Mouse (Mus musculus): Measurements from ENCODE around the gene Elovl6. TPM values are rescaled to one million over a fixed set of nuclear protein-coding genes. Genes with fewer than 3 reads are reported as not detected.

Elovl6 gene
- polyA plus RNA-seq, 1 experiment = 27.1 TPM

GRCm38 (mm10) chr3:129640211-129641000, 108.3 kb downstream of the Elovl6 start:
- Histone ChIP-seq H3K4me1 (ENCODE audit: control insufficient read depth, insufficient read depth, low read length) (peaks cover 16% of the 10 kb centered on the region), H3K4me3 (ENCODE audit: insufficient read depth, low read length) (no peak overlapping the region), H3K27ac (ENCODE audit: insufficient read depth, low read length) (peak overlapping the region; percentile 79; the same call in 1 of the 2 replicates)
- TF ChIP-seq CTCF (IDR thresholded peaks at IDR 0.05; ENCODE audit: extremely low read depth, insufficient read depth, low read length) (no peak), POLR2A (IDR thresholded peaks at IDR 0.05; ENCODE audit: extremely low read depth, insufficient read depth, low read length) (no peak)

DNA sequence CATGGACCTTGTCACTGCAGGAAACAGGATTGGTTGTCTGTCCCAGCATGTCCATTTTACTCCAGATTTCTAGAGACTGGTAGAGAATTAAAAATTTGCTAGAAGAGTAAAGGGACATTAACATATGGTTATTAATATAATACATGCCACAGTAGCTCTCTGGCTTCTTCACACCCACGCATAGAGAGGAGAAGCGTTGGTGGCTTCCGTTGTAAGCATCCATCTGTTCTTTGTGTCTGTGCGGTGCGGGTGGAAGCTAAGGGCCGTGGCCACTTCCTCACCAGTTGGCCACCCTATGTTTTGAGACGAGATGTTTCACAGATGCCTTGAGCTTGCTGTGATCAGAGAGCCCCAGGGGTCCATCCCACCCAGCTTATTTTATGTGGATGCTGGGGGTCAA, 109.5 kb downstream of the Elovl6 start:
- H3K4me1 ChIP-seq (ENCODE audit: control insufficient read depth, insufficient read depth, low read length) = peaks cover 16% of the 10 kb centered on the region
- H3K27ac ChIP-seq (ENCODE audit: insufficient read depth, low read length) = 0 out of 2 replicates have a peak overlapping the region, but pooled peaks have one; percentile 79
- no peak overlapping the region for H3K4me3 ChIP-seq (ENCODE audit: insufficient read depth, low read length)
- TF ChIP-seq CTCF (IDR thresholded peaks at IDR 0.05; ENCODE audit: extremely low read depth, insufficient read depth, low read length) = no peak
- TF ChIP-seq POLR2A (IDR thresholded peaks at IDR 0.05; ENCODE audit: extremely low read depth, insufficient read depth, low read length) = no peak

- H3K4me1 ChIP-seq (ENCODE audit: control insufficient read depth, insufficient read depth, low read length) = peaks cover 15% of the 10 kb centered on the region
- H3K27ac ChIP-seq (ENCODE audit: insufficient read depth, low read length) = no peak overlapping the region
- TF ChIP-seq CTCF (IDR thresholded peaks at IDR 0.05; ENCODE audit: extremely low read depth, insufficient read depth, low read length) (no peak), POLR2A (IDR thresholded peaks at IDR 0.05; ENCODE audit: extremely low read depth, insufficient read depth, low read length) (no peak)
- no peak overlapping the region for H3K4me3 ChIP-seq (ENCODE audit: insufficient read depth, low read length)
Observed at GRCm38 (mm10) chr3:129645409-129645808, 113.3 kb downstream of the Elovl6 start.

GRCm38 (mm10) chr3:129646781-129647180, 114.6 kb downstream of the Elovl6 start:
- no peak for TF ChIP-seq CTCF (IDR thresholded peaks at IDR 0.05; ENCODE audit: extremely low read depth, insufficient read depth, low read length)
- no peak for TF ChIP-seq POLR2A (IDR thresholded peaks at IDR 0.05; ENCODE audit: extremely low read depth, insufficient read depth, low read length)
- Histone ChIP-seq H3K4me3 (ENCODE audit: insufficient read depth, low read length) (no peak overlapping the region), H3K27ac (ENCODE audit: insufficient read depth, low read length) (no peak overlapping the region), H3K4me1 (ENCODE audit: control insufficient read depth, insufficient read depth, low read length) (peaks cover 4% of the 10 kb centered on the region)

- Histone ChIP-seq H3K4me3 (ENCODE audit: insufficient read depth, low read length) (no peak overlapping the region), H3K4me1 (ENCODE audit: control insufficient read depth, insufficient read depth, low read length) (0 out of 2 replicates have a peak, but pooled peaks cover 1% of the 10 kb centered on the region), H3K27ac (ENCODE audit: insufficient read depth, low read length) (no peak overlapping the region)
- no peak for TF ChIP-seq POLR2A (IDR thresholded peaks at IDR 0.05; ENCODE audit: extremely low read depth, insufficient read depth, low read length)
- no peak for TF ChIP-seq CTCF (IDR thresholded peaks at IDR 0.05; ENCODE audit: extremely low read depth, insufficient read depth, low read length)
Observed at GRCm38 (mm10) chr3:129647312-129647711, 115.2 kb downstream of the Elovl6 start.

- no peak for TF ChIP-seq POLR2A (IDR thresholded peaks at IDR 0.05; ENCODE audit: extremely low read depth, insufficient read depth, low read length)
- TF ChIP-seq CTCF (IDR thresholded peaks at IDR 0.05; ENCODE audit: extremely low read depth, insufficient read depth, low read length) = no peak
- Histone ChIP-seq H3K4me3 (ENCODE audit: insufficient read depth, low read length) (no peak overlapping the region), H3K4me1 (ENCODE audit: control insufficient read depth, insufficient read depth, low read length) (no peaks in the 10 kb centered on the region), H3K27ac (ENCODE audit: insufficient read depth, low read length) (no peak overlapping the region)
Observed at GRCm38 (mm10) chr3:129648598-129648997, 116.4 kb downstream of the Elovl6 start.

GRCm38 (mm10) chr3:129649586-129650292, 117.6 kb downstream of the Elovl6 start:
- no peak overlapping the region for H3K27ac ChIP-seq (ENCODE audit: insufficient read depth, low read length)
- no peaks in the 10 kb centered on the region for H3K4me1 ChIP-seq (ENCODE audit: control insufficient read depth, insufficient read depth, low read length)
- no peak overlapping the region for H3K4me3 ChIP-seq (ENCODE audit: insufficient read depth, low read length)
- TF ChIP-seq POLR2A (IDR thresholded peaks at IDR 0.05; ENCODE audit: extremely low read depth, insufficient read depth, low read length) (no peak), CTCF (IDR thresholded peaks at IDR 0.05; ENCODE audit: extremely low read depth, insufficient read depth, low read length) (no peak)

DNA sequence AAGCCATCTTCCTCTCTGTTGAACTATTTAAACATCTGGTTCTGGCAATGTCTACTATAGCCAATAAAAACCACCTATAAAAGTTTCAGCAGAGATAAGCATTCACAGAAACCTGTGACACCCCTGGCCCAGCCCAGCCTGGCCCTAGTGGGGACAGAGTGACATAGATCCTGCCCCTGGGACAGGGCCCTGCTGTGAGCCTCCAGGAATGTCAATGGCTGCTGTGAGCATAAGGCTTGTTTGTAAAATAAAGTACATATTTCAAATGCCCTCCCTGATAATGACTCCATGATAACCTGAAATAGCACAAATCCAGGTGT, 118.1 kb downstream of the Elovl6 start:
- Histone ChIP-seq H3K27ac (ENCODE audit: insufficient read depth, low read length) (no peak overlapping the region), H3K4me1 (ENCODE audit: control insufficient read depth, insufficient read depth, low read length) (no peaks in the 10 kb centered on the region), H3K4me3 (ENCODE audit: insufficient read depth, low read length) (no peak overlapping the region)
- TF ChIP-seq POLR2A (IDR thresholded peaks at IDR 0.05; ENCODE audit: extremely low read depth, insufficient read depth, low read length) = no peak
- TF ChIP-seq CTCF (IDR thresholded peaks at IDR 0.05; ENCODE audit: extremely low read depth, insufficient read depth, low read length) = no peak

- Histone ChIP-seq H3K4me1 (ENCODE audit: control insufficient read depth, insufficient read depth, low read length) (no peaks in the 10 kb centered on the region), H3K4me3 (ENCODE audit: insufficient read depth, low read length) (no peak overlapping the region), H3K27ac (ENCODE audit: insufficient read depth, low read length) (no peak overlapping the region)
- TF ChIP-seq POLR2A (IDR thresholded peaks at IDR 0.05; ENCODE audit: extremely low read depth, insufficient read depth, low read length) (no peak), CTCF (IDR thresholded peaks at IDR 0.05; ENCODE audit: extremely low read depth, insufficient read depth, low read length) (no peak)
Observed at GRCm38 (mm10) chr3:129650931-129651330, 118.8 kb downstream of the Elovl6 start.

GRCm38 (mm10) chr3:129651765-129652164, 119.6 kb downstream of the Elovl6 start:
- H3K4me1 ChIP-seq (ENCODE audit: control insufficient read depth, insufficient read depth, low read length) = no peaks in the 10 kb centered on the region
- no peak overlapping the region for H3K27ac ChIP-seq (ENCODE audit: insufficient read depth, low read length)
- TF ChIP-seq POLR2A (IDR thresholded peaks at IDR 0.05; ENCODE audit: extremely low read depth, insufficient read depth, low read length) (no peak), CTCF (IDR thresholded peaks at IDR 0.05; ENCODE audit: extremely low read depth, insufficient read depth, low read length) (no peak)
- H3K4me3 ChIP-seq (ENCODE audit: insufficient read depth, low read length) = no peak overlapping the region

All from cortical plate, adult 2 months (tissue).